19 mouse cellular contexts compared by ENCODE assay signal in the genomic region with DNA sequence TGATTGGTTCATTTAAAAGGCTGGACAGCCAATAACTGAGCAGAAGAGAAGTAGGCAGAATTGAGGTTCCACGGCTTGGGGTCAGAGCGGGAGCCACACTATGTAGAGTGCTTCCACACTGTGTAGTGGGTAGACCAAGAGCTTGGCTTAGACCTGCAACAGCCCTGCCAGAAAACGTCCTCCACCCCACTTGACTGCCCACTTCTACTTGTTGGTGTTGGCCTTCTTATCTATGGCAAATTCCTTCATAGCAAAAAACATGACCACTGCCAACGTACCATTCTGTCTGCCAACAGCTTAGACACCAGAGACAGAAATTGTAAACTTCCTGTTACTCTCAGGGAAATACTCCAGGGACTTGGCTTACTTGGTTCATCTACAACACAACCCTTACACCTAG.
DNase-seq lines count a peak whose midpoint lies in the region; ATAC-seq lines count a peak whose summit lies in the region.
"Had no signal": no experiment of that assay in that cellular context is flagged by ENCODE, and none has a peak within 500 bp of the region (broad histone marks: within the 10 kb centered on the region; RNA-seq: fewer than 3 reads in every experiment).

No protein-coding gene starts in this region.

- 76% methylated on average over 4 of the region's 4 CpGs for WGBS in heart, embryonic 10.5 days
- WGBS in heart, embryonic 16.5 days = 34% methylated on average over 4 of the region's 4 CpGs
- WGBS in liver, embryonic 12.5 days (ENCODE audit: insufficient replicate concordance) = 75% methylated on average over 4 of the region's 4 CpGs

- no peak overlapping the region for H3K4me2 ChIP-seq in heart, embryonic 16.5 days (ENCODE audit: low read depth, low read length)
- H3K4me2 ChIP-seq in liver, embryonic 12.5 days = no peak overlapping the region
- H3K4me2 ChIP-seq: forebrain, embryonic 12.5 days; limb, embryonic 12.5 days; liver, embryonic 13.5 days; midbrain, embryonic 11.5 days; neural tube, embryonic 12.5 days had no signal

- no peaks in the 10 kb centered on the region for H3K36me3 ChIP-seq in heart, embryonic 10.5 days
- H3K36me3 ChIP-seq in heart, embryonic 16.5 days (ENCODE audit: control insufficient read depth, insufficient read depth) = peaks cover 2% of the 10 kb centered on the region; the same call in 1 of the 2 replicates
- H3K36me3 ChIP-seq in liver, embryonic 12.5 days = no peaks in the 10 kb centered on the region
- H3K36me3 ChIP-seq: forebrain, embryonic 12.5 days; hindbrain, embryonic 10.5 days; limb, embryonic 12.5 days; liver, embryonic 13.5 days; neural tube, embryonic 12.5 days had no signal

- no peaks in the 10 kb centered on the region for H3K9me3 ChIP-seq in heart, embryonic 10.5 days
- no peaks in the 10 kb centered on the region for H3K9me3 ChIP-seq in heart, embryonic 16.5 days (replicated peaks; ENCODE audit: control insufficient read depth, low read length)
- H3K9me3 ChIP-seq in liver, embryonic 12.5 days (replicated peaks) = no peaks in the 10 kb centered on the region
- H3K9me3 ChIP-seq: forebrain, embryonic 12.5 days; hindbrain, embryonic 10.5 days; limb, embryonic 12.5 days; liver, embryonic 13.5 days; neural tube, embryonic 12.5 days had no signal

- H3K4me1 ChIP-seq in heart, embryonic 10.5 days = peaks cover 6% of the 10 kb centered on the region; the same call in 1 of the 2 replicates
- H3K4me1 ChIP-seq in heart, embryonic 16.5 days (ENCODE audit: control insufficient read depth, insufficient read depth, low read length) = peaks cover 29% of the 10 kb centered on the region
- H3K4me1 ChIP-seq in liver, embryonic 12.5 days = 0 out of 2 replicates have a peak, but pooled peaks cover 10% of the 10 kb centered on the region
- H3K4me1 ChIP-seq: forebrain, embryonic 12.5 days; hindbrain, embryonic 10.5 days; limb, embryonic 12.5 days; neural tube, embryonic 12.5 days had no signal

- peak; percentile 76 to 86 for DNase-seq in heart, adult 18-20 months
- DNase-seq in heart, embryonic 10.5 days (ENCODE audit: low spot score) = no peak
- peak; percentile 66 to 69 for DNase-seq in lung, adult 18-20 months
- peak; percentile 75 for DNase-seq in lung, postnatal 36 days
- no peak for DNase-seq in urinary bladder, adult 18-20 months (ENCODE audit: low spot score in 2 of 2)
- no peak for DNase-seq in gastrocnemius, postnatal 10 days
- DNase-seq: cerebellum, adult 2 months; gastrocnemius, postnatal 14 days; kidney, adult 11 months; liver, embryonic 13.5 days; right cerebral cortex, postnatal 14 days had no signal

- H3K4me3 ChIP-seq in heart, embryonic 10.5 days = no peak overlapping the region
- no peak overlapping the region for H3K4me3 ChIP-seq in heart, embryonic 16.5 days (ENCODE audit: low read length)
- no peak overlapping the region for H3K4me3 ChIP-seq in liver, embryonic 12.5 days
- H3K4me3 ChIP-seq: forebrain, embryonic 12.5 days; hindbrain, embryonic 10.5 days; limb, embryonic 12.5 days; liver, embryonic 13.5 days; neural tube, embryonic 12.5 days had no signal

- H3K27ac ChIP-seq in heart, embryonic 10.5 days = no peak overlapping the region
- peak overlapping the region; percentile 71 for H3K27ac ChIP-seq in heart, embryonic 16.5 days (ENCODE audit: low read length)
- H3K27ac ChIP-seq in liver, embryonic 12.5 days = no peak overlapping the region
- H3K27ac ChIP-seq: forebrain, embryonic 12.5 days; hindbrain, embryonic 10.5 days; limb, embryonic 12.5 days; liver, embryonic 13.5 days; macrophage; neural tube, embryonic 12.5 days had no signal

- peak; percentile 80 for ATAC-seq in heart, embryonic 16.5 days (replicated peaks; ENCODE audit: extremely low read depth, insufficient read depth, low FRiP score)
- ATAC-seq in liver, embryonic 12.5 days = no peak

- H3K9ac ChIP-seq in heart, embryonic 16.5 days (ENCODE audit: low read length) = no peak overlapping the region
- H3K9ac ChIP-seq in liver, embryonic 12.5 days = no peak overlapping the region
- H3K9ac ChIP-seq: forebrain, embryonic 12.5 days; limb, embryonic 12.5 days; liver, embryonic 13.5 days; neural tube, embryonic 12.5 days had no signal

- no peaks in the 10 kb centered on the region for H3K27me3 ChIP-seq in heart, embryonic 10.5 days (ENCODE audit: insufficient read depth, poor library complexity, severe bottlenecking)
- no peaks in the 10 kb centered on the region for H3K27me3 ChIP-seq in heart, embryonic 16.5 days (ENCODE audit: control insufficient read depth, insufficient read depth, low read length)
- H3K27me3 ChIP-seq in liver, embryonic 12.5 days (replicated peaks) = no peaks in the 10 kb centered on the region
- H3K27me3 ChIP-seq: forebrain, embryonic 12.5 days; limb, embryonic 12.5 days; liver, embryonic 13.5 days; neural tube, embryonic 12.5 days had no signal

Comparison
In these comparisons a context has a peak if more than half of its experiments do, and no peak if none do; other contexts are left out.
1. DNase-seq: peak in heart, adult 18-20 months (2 of 2), lung, adult 18-20 months (2 of 2) and lung, postnatal 36 days (single experiment); none in heart, embryonic 10.5 days (single experiment), urinary bladder, adult 18-20 months (0 of 2) and gastrocnemius, postnatal 10 days (single experiment).